Mouse (Mus musculus) megakaryocyte-erythroid progenitor cell, adult 5 weeks (primary cell): ENCODE data around the gene Senp1. TPM values are rescaled to one million over a fixed set of nuclear protein-coding genes. Genes with fewer than 3 reads are reported as not detected.

ENCODE experiments used
- polyA plus RNA-seq: library from polyadenylated mRNA; stranded (reverse); fragments of >175 nt; gene quantifications from 2 replicates; pipeline ENCODE4 v1.2.3, GENCODE M21; 2012

The Senp1 gene
- 17.7 and 20.7 TPM in 2 replicates for polyA plus RNA-seq

DNA sequence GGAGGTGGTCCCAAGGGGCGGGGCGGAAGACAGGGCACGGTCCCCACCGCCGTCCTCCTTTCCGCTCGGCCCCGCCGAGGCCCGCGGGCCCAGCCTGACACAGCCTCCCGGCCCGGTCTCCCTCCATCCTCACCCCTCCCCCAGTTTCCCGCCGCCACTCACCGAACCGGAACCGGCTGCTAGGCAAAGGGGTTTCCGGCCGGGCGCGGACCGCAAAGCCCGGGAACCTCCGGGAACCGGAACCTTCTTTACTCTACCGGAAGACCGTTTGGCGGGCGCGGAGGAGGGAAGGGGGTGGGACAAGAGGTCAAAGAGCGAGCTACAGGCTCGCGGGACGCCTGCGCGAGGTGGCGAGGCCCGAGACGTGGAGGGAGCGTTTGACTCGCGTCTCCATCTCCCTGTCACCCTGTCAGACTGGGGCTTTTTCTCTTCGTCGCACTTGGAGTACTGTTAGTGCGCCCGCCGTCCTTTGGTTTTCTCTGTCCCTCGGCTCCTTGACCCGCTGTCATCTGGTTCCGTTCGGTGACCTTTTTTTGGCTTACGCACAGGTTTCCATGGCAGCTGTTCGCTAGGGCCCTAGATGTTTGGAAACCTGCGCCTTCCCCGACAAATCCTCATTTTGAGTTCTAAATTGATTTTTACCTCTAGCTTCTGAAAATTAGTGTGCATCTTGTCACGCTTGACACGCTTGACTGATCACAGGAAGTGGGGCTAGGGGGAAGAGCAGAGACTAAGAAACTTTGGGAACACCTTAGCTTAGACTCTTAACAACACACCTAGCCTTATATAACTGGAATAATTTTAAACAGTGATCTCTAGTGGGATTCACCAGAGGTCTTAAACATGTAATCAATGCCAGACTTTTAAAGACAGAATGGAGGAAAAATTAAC is at the start of gene Senp1:
Gene Senp1 (minus strand): TSS at position 624 of the 891 bp plus-strand sequence.

DNA sequence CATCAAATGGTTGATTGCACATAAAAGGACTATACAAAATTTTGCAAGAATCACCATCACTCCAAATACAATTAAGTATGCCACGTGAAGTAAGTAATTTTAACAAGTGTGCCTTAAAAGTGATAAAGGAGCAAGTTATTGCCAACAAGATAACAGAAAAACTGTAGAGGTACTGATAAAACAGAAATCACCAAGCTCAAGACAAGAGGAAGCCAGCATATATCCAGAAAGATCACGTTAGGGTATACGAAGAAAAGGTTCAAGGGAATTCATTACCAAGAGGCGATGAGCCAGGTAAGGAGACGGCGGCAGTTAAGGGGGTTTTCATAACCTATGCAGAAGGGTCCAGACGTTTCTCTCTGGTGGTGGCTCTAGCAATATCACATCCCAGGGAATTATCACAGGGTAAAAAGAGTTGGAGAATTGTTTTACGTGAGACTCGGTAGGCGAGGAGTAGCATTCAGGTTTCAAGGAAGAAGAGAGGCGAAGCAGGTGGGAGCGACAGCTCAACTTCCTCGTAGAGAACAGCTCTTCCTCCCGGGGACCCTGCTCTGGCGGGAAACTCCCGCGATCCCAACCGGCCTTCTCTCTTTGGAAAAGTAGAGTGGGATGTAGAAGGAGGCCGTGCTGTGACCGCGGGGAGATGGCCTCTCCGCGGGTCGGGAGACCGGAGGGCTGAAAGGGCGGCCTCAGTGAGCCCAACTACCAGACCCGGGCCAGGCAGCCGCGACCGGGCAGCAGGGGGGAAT is 998 bp downstream of the Senp1 start, which contains the start of gene Pfkm:
Gene Pfkm (plus strand): TSS at position 218 of the 749 bp plus-strand sequence.

DNA sequence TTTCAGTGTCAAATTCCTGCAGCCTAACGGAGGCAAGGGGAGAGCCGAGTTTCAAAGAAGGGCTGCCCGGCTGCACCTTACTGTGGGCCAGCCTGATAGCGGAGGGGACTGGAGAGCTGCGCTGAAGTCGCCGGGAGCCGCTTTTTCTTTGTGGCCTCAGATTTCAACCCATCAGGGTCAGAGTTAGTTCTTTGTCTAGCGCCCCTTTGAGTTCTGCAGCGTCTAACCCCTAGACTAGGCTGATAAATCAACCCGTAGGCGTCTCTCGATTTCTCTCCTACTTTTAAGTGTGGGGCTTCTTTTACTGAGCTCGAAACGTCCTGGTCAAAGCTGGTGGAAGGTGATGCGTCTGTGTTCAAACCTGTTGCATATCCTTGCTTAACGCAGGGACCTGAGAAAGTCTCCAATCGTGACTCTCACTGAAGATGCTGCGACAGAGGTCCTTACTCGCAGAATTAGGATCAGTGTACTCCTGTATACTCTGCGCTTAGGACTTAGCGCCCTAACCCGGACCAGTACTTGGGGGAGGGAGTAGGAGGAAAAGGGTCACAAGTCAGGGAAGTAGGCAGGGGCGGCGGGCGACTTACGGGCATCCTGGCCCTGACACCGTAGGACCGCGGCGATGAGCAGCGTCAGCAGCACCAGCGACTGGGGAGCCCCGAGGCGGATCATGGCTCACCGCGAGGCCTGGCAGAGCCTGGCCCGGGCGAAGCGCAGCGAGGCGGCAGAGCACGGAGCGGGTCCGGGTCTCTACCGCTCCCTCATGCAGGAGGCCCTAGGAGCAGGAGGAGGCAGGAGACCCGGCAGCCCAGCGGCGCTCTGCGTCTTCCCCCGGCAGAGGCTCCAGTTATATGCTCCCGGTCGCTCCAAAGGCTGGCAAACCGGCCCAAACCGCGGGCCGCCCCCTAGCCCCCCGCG is 89.5 kb downstream of the Senp1 start, which contains the start of gene Col2a1:
Gene Col2a1 (minus strand): TSS at position 874 of the 918 bp plus-strand sequence.

Other genes starting within 250 kb of the Senp1 start
- 270 and 356 TPM in 2 replicates for gene Hdac7, start 249.2 kb downstream of the Senp1 start, polyA plus RNA-seq
- 2.1 and 3.1 TPM in 2 replicates for gene Vdr, start 183.1 kb downstream of the Senp1 start, polyA plus RNA-seq
- gene Tmem106c, start 129.5 kb downstream of the Senp1 start, polyA plus RNA-seq = 44.9 and 46.0 TPM in 2 replicates
- gene Col2a1, start 89.0 kb downstream of the Senp1 start, polyA plus RNA-seq = 0.06 TPM in 2 replicates
- 12.6 and 16.5 TPM in 2 replicates for gene Pfkm, start 1.2 kb downstream of the Senp1 start, polyA plus RNA-seq
- gene Asb8, start 71.9 kb upstream of the Senp1 start, polyA plus RNA-seq = 3.8 TPM in 2 replicates
- gene Ccdc184, start 73.4 kb upstream of the Senp1 start, polyA plus RNA-seq = 0.20 and 0.43 TPM in 2 replicates
- gene Olfr288, start 101.8 kb upstream of the Senp1 start, polyA plus RNA-seq = not detected in 2 replicates
- not detected in 2 replicates for gene Gm44579, start 127.2 kb upstream of the Senp1 start, polyA plus RNA-seq
- gene Olfr287, start 127.3 kb upstream of the Senp1 start, polyA plus RNA-seq = not detected in 2 replicates
- not detected in 2 replicates for gene Olfr286, start 140.7 kb upstream of the Senp1 start, polyA plus RNA-seq
- not detected in 2 replicates for gene H1fnt, start 163.5 kb upstream of the Senp1 start, polyA plus RNA-seq
- gene Zfp641, start 202.4 kb upstream of the Senp1 start, polyA plus RNA-seq = not detected in 2 replicates
- not detected in 2 replicates for gene Olfr285, start 223.6 kb upstream of the Senp1 start, polyA plus RNA-seq
- gene Olfr284, start 247.2 kb upstream of the Senp1 start, polyA plus RNA-seq = not detected in 2 replicates